Mouse (Mus musculus): Measurements from ENCODE around the gene Slit3.

- no peak for TF ChIP-seq CTCF (IDR thresholded peaks at IDR 0.05)
- no peak for TF ChIP-seq EP300 (IDR thresholded peaks at IDR 0.05)
Observed at GRCm38 (mm10) chr11:35737262-35737661, 616.2 kb downstream of the Slit3 start.

Measured in lung, postnatal 0 days (tissue).